Mouse (Mus musculus): ENCODE data around the gene Dppa5a. TPM values are rescaled to one million over a fixed set of nuclear protein-coding genes. Genes with fewer than 3 reads are reported as not detected.
"Not testable (repeated sequence)": the region's sequence is repeated elsewhere in the genome, so short reads cannot be mapped to it uniquely, and the experiment has no call there.

Dppa5a gene
- polyA plus RNA-seq, 1 experiment = not detected

GRCm38 (mm10) chr9:78354665-78355578 lies 13.1 kb downstream of the Dppa5a start:
- Histone ChIP-seq H3K27me3 (ENCODE audit: control insufficient read depth, insufficient read depth, low read length) (no peaks in the 10 kb centered on the region), H3K27ac (ENCODE audit: insufficient read depth, low read length) (no peak overlapping the region), H3K4me1 (ENCODE audit: control insufficient read depth, insufficient read depth, insufficient read length) (no peaks in the 10 kb centered on the region), H3K36me3 (ENCODE audit: control insufficient read depth, insufficient read depth, low read length) (no peaks in the 10 kb centered on the region), H3K4me3 (ENCODE audit: extremely low read depth, insufficient read depth, insufficient read length) (no peak overlapping the region)
- no peak for TF ChIP-seq POLR2A (IDR thresholded peaks at IDR 0.05; ENCODE audit: low read depth, low read length)
- no peak for TF ChIP-seq CTCF (IDR thresholded peaks at IDR 0.05; ENCODE audit: extremely low read depth, insufficient read depth, insufficient read length, insufficient replicate concordance)
- WGBS = 89% methylated on average over 11 of the region's 11 CpGs
- DNase-seq (ENCODE audit: low read depth in 1 of 2, low spot score in 2 of 2) = no peak

GRCm38 (mm10) chr9:78351504-78352220 lies 16.3 kb downstream of the Dppa5a start:
- Histone ChIP-seq H3K27ac (ENCODE audit: insufficient read depth, low read length) (no peak overlapping the region), H3K4me1 (ENCODE audit: control insufficient read depth, insufficient read depth, insufficient read length) (no peaks in the 10 kb centered on the region), H3K4me3 (ENCODE audit: extremely low read depth, insufficient read depth, insufficient read length) (no peak overlapping the region), H3K27me3 (ENCODE audit: control insufficient read depth, insufficient read depth, low read length) (no peaks in the 10 kb centered on the region), H3K36me3 (ENCODE audit: control insufficient read depth, insufficient read depth, low read length) (no peaks in the 10 kb centered on the region)
- DNase-seq (ENCODE audit: low read depth in 1 of 2, low spot score in 2 of 2) = no peak
- 78% methylated on average over 6 of the region's 6 CpGs for WGBS
- TF ChIP-seq CTCF (IDR thresholded peaks at IDR 0.05; ENCODE audit: extremely low read depth, insufficient read depth, insufficient read length, insufficient replicate concordance) (no peak), POLR2A (IDR thresholded peaks at IDR 0.05; ENCODE audit: low read depth, low read length) (no peak)

- H3K4me3 ChIP-seq (ENCODE audit: extremely low read depth, insufficient read depth, insufficient read length); H3K36me3 ChIP-seq (ENCODE audit: control insufficient read depth, insufficient read depth, low read length); H3K27me3 ChIP-seq (ENCODE audit: control insufficient read depth, insufficient read depth, low read length); DNase-seq (ENCODE audit: low read depth in 1 of 2, low spot score in 2 of 2); H3K4me1 ChIP-seq (ENCODE audit: control insufficient read depth, insufficient read depth, insufficient read length); H3K27ac ChIP-seq (ENCODE audit: insufficient read depth, low read length): not testable (repeated sequence)
Observed at GRCm38 (mm10) chr9:78350007-78350406, 18.0 kb downstream of the Dppa5a start.

DNA sequence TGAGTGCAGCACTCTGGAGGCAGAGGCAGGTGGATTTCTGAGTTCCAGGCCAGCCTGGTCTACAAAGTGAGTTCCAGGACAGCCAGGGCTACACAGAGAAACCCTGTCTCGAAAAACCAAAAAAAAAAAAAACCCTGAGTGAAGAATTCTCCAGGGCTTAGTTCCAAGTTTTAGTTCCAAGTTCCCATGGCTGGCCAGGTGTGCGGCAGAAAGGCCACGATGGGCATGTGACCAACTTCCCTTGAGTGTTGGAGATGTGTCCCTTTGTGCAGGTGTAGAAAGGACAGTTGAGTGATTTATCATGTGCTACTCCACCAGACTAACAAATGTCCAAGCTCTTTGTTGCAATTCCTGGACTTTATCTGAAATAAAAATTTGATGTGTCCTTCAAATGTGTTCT lies 18.8 kb downstream of the Dppa5a start:
- H3K27ac ChIP-seq (ENCODE audit: insufficient read depth, low read length); H3K4me1 ChIP-seq (ENCODE audit: control insufficient read depth, insufficient read depth, insufficient read length); DNase-seq (ENCODE audit: low read depth in 1 of 2, low spot score in 2 of 2); H3K4me3 ChIP-seq (ENCODE audit: extremely low read depth, insufficient read depth, insufficient read length); H3K27me3 ChIP-seq (ENCODE audit: control insufficient read depth, insufficient read depth, low read length); H3K36me3 ChIP-seq (ENCODE audit: control insufficient read depth, insufficient read depth, low read length): not testable (repeated sequence)
- 74% methylated on average over 3 of the region's 3 CpGs for WGBS

DNA sequence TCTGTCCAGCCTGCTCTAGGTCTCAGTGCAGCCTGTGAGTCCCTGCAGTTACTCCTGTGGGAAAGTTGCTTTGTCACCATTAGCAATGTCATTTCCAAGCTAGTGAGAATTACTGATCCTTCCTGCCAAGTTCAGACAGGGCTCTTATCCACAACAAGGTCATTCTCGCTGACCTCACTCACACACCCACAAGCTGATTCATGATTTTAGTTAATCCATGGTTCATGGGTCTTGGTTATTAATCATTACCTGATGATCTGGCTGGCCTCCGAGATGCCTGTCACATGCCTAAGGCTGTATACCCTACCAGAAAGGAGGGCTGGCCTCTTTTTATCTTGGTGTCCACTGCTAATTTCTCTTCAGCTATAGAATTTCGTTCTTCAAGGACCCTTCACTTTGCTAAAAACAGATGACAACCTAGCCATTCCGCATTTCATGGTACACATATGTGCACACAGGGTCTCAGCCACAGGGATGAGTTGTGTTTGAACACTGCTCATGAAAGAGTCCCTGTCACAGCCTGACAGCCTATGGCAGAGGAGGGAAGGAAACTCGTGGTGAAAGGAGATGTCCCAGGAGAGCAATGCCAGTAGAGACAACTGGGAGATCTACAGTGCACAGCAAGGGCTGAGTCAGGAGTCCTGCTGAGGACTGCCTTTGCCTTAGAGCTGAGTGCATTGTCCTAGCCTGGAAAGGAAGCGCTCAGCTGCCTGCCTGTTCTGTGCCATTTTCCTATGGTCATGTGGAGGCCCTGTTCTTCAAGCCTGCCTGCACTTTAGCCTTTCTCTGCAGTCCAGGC lies 19.6 kb downstream of the Dppa5a start:
- H3K27me3 ChIP-seq (ENCODE audit: control insufficient read depth, insufficient read depth, low read length); H3K4me1 ChIP-seq (ENCODE audit: control insufficient read depth, insufficient read depth, insufficient read length); H3K27ac ChIP-seq (ENCODE audit: insufficient read depth, low read length); H3K4me3 ChIP-seq (ENCODE audit: extremely low read depth, insufficient read depth, insufficient read length); H3K36me3 ChIP-seq (ENCODE audit: control insufficient read depth, insufficient read depth, low read length); DNase-seq (ENCODE audit: low read depth in 1 of 2, low spot score in 2 of 2): not testable (repeated sequence)
- WGBS = 76% methylated on average over 6 of the region's 6 CpGs

DNA sequence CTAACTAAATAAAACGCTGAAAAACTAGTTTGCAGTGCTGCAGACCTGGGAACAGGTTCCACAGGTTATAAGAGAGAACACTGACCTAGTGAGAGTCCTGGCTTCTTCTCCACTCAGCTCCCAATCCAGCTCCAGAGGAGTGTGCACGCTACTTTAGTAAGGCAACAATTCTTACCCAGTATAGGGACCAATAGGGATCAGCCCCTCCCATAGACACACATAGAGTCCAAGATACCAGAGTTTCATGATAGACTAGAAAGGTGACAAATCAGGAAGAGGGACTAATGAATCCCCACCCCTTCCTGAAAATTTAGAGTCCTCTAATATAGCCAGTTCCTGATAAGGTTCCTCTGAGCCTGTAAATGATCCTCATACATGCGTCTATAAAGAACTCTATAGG lies 21.0 kb downstream of the Dppa5a start:
- H3K27me3 ChIP-seq (ENCODE audit: control insufficient read depth, insufficient read depth, low read length) = no peaks in the 10 kb centered on the region
- DNase-seq (ENCODE audit: low read depth in 1 of 2, low spot score in 2 of 2) = no peak
- H3K27ac ChIP-seq (ENCODE audit: insufficient read depth, low read length) = no peak overlapping the region
- H3K4me3 ChIP-seq (ENCODE audit: extremely low read depth, insufficient read depth, insufficient read length) = no peak overlapping the region
- no peaks in the 10 kb centered on the region for H3K36me3 ChIP-seq (ENCODE audit: control insufficient read depth, insufficient read depth, low read length)
- no peak for TF ChIP-seq CTCF (IDR thresholded peaks at IDR 0.05; ENCODE audit: extremely low read depth, insufficient read depth, insufficient read length, insufficient replicate concordance)
- no peak for TF ChIP-seq POLR2A (IDR thresholded peaks at IDR 0.05; ENCODE audit: low read depth, low read length)
- WGBS = 61% methylated on average over 3 of the region's 3 CpGs
- no peaks in the 10 kb centered on the region for H3K4me1 ChIP-seq (ENCODE audit: control insufficient read depth, insufficient read depth, insufficient read length)

DNA sequence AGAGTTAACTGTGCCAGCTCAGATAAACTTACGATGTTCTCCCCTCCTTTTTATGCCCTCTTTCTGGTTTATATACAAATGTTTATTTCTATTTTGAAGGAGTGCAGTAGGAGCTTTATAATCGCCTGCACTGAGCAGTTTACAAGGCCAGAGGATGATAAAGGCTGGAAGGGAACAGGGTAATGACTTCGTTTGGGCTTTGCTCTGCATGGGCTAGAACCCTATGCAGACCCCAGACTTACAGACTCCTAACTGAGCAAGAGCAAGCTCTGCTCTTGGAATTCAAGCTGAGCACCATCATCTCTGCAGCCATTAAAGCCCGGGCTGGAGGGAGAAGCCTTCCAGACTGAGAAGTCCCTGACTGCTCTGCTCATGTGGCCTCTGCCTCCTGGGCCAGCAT lies 22.7 kb downstream of the Dppa5a start:
- DNase-seq (ENCODE audit: low read depth in 1 of 2, low spot score in 2 of 2); H3K27ac ChIP-seq (ENCODE audit: insufficient read depth, low read length); H3K4me1 ChIP-seq (ENCODE audit: control insufficient read depth, insufficient read depth, insufficient read length); H3K27me3 ChIP-seq (ENCODE audit: control insufficient read depth, insufficient read depth, low read length); H3K4me3 ChIP-seq (ENCODE audit: extremely low read depth, insufficient read depth, insufficient read length); H3K36me3 ChIP-seq (ENCODE audit: control insufficient read depth, insufficient read depth, low read length): not testable (repeated sequence)
- WGBS = 59% methylated on average over 4 of the region's 4 CpGs

DNA sequence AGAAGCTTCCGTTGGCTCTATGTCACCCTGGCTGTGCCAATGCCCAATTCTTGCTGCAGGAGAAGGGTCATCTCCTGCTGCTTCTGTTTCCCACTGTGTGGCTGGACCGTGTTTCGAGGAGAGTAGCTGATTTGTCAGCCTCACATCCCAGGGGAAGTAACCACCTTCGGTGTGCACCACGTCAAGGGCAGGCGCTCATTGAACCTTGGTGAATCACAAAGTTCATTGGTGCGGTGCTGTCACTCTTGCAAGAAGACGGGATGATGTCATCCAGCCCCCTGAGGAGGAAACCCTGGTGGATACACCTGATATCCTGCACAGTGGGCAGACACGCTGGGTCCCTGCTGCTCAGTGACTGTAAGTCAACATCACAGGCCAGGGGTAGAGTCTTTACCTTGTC lies 24.9 kb downstream of the Dppa5a start:
- H3K27ac ChIP-seq (ENCODE audit: insufficient read depth, low read length); H3K4me1 ChIP-seq (ENCODE audit: control insufficient read depth, insufficient read depth, insufficient read length); H3K4me3 ChIP-seq (ENCODE audit: extremely low read depth, insufficient read depth, insufficient read length); H3K36me3 ChIP-seq (ENCODE audit: control insufficient read depth, insufficient read depth, low read length); DNase-seq (ENCODE audit: low read depth in 1 of 2, low spot score in 2 of 2); H3K27me3 ChIP-seq (ENCODE audit: control insufficient read depth, insufficient read depth, low read length): not testable (repeated sequence)
- WGBS = 66% methylated on average over 9 of the region's 9 CpGs

DNA sequence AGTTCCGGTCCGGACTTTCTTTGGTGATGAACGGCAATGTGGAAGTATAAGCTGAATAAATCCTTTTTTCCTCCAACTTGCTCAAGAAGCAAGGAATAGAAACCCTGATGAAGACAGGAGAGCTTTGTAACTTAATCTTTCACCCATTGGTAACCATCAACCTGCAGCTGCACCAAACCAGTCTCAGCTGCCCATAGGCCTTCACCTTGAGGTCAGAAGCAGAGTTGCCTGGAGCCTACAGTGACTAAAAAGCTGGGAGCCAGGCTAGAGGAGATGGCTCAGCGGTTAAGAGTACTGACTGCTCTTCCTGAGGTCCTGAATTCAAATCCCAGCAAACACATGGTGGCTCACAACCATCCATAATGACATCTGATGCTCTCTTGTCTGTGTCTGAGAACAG lies 25.5 kb downstream of the Dppa5a start:
- H3K36me3 ChIP-seq (ENCODE audit: control insufficient read depth, insufficient read depth, low read length); H3K27me3 ChIP-seq (ENCODE audit: control insufficient read depth, insufficient read depth, low read length); H3K4me1 ChIP-seq (ENCODE audit: control insufficient read depth, insufficient read depth, insufficient read length); DNase-seq (ENCODE audit: low read depth in 1 of 2, low spot score in 2 of 2); H3K27ac ChIP-seq (ENCODE audit: insufficient read depth, low read length); H3K4me3 ChIP-seq (ENCODE audit: extremely low read depth, insufficient read depth, insufficient read length): not testable (repeated sequence)
- 89% methylated on average over 4 of the region's 4 CpGs for WGBS

Measured in spleen, adult 2 months (tissue).